ENCODE assay signal across 8 mouse cellular contexts in the genomic region with DNA sequence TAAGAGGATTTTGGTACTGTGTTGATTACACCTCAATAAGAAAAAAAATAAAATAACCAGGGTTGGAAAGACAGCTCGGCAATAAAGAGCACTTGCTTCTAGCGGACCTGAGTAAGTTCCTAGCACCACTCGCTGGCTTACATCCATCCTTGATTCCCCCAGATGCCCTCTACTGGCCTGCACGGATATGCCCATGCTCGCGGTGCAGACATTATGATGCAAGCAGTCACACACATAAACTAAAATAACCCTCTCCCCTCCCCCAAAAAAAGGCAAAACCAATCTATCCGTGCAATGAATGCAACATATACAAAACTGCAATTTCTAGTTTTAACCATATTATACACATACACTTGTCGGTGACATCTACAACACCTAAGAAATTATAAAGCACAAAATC. TPM values are rescaled to one million over a fixed set of nuclear protein-coding genes. Genes with fewer than 3 reads are reported as not detected.
DNase-seq lines count a peak whose midpoint lies in the region; ATAC-seq lines count a peak whose summit lies in the region.

No protein-coding gene starts in this region.

- peak; percentile 37 for DNase-seq in embryo, embryonic 10.5 days (ENCODE audit: low spot score)
- DNase-seq in embryo, embryonic 10 days (ENCODE audit: low spot score) = no peak
- peak; percentile 59 for DNase-seq in 416B (ENCODE audit: low read depth)
- peak; percentile 11 for DNase-seq in embryo, embryonic 11 days
- no peak for DNase-seq in spleen, postnatal 4 days (ENCODE audit: low spot score in 2 of 2)
- no peak for DNase-seq in urinary bladder, adult 2 months (ENCODE audit: low spot score)

- peak overlapping the region; percentile 89; the same call in 1 of the 2 replicates for H3K9ac ChIP-seq in intestine, embryonic 16.5 days (ENCODE audit: low read depth, low read length)
- H3K9ac ChIP-seq in neural tube, embryonic 14.5 days (replicated peaks; ENCODE audit: low read depth, low read length) = peak overlapping the region; percentile 78

- H3K9me3 ChIP-seq in intestine, embryonic 16.5 days (ENCODE audit: control insufficient read depth, low read length) = 0 out of 2 replicates have a peak, but pooled peaks cover 3% of the 10 kb centered on the region
- no peaks in the 10 kb centered on the region for H3K9me3 ChIP-seq in neural tube, embryonic 14.5 days (ENCODE audit: control insufficient read depth, low read length)

- no peaks in the 10 kb centered on the region for H3K4me1 ChIP-seq in intestine, embryonic 16.5 days (ENCODE audit: control insufficient read depth, insufficient read depth, low read length)
- H3K4me1 ChIP-seq in neural tube, embryonic 14.5 days (ENCODE audit: control insufficient read depth, insufficient read depth, low read length) = no peaks in the 10 kb centered on the region; the same call in 1 of the 2 replicates

- H3K36me3 ChIP-seq in intestine, embryonic 16.5 days (ENCODE audit: control insufficient read depth, insufficient read depth, low read length) = no peaks in the 10 kb centered on the region
- H3K36me3 ChIP-seq in neural tube, embryonic 14.5 days (ENCODE audit: control insufficient read depth, insufficient read depth, low read length) = no peaks in the 10 kb centered on the region

- H3K27ac ChIP-seq in intestine, embryonic 16.5 days (ENCODE audit: low read length) = no peak overlapping the region
- H3K27ac ChIP-seq in neural tube, embryonic 14.5 days (ENCODE audit: low read depth, low read length) = peak overlapping the region; percentile 92; the same call in 1 of the 2 replicates

- 81% methylated on average over 8 of the region's 8 CpGs for WGBS in intestine, embryonic 16.5 days
- 84% methylated on average over 8 of the region's 8 CpGs for WGBS in neural tube, embryonic 14.5 days

- no peaks in the 10 kb centered on the region for H3K27me3 ChIP-seq in intestine, embryonic 16.5 days (replicated peaks; ENCODE audit: control insufficient read depth, insufficient read depth, low read length)
- H3K27me3 ChIP-seq in neural tube, embryonic 14.5 days (ENCODE audit: control insufficient read depth, insufficient read depth, low read length) = no peaks in the 10 kb centered on the region

- no peak for ATAC-seq in intestine, embryonic 16.5 days
- no peak for ATAC-seq in neural tube, embryonic 14.5 days (ENCODE audit: low read depth)

- peak overlapping the region; percentile 94 for H3K4me3 ChIP-seq in intestine, embryonic 16.5 days (ENCODE audit: low read length)
- peak overlapping the region; percentile 87 for H3K4me3 ChIP-seq in neural tube, embryonic 14.5 days (ENCODE audit: low read depth, low read length)

- peak overlapping the region; percentile 68 for H3K4me2 ChIP-seq in intestine, embryonic 16.5 days (ENCODE audit: low read depth, low read length)
- H3K4me2 ChIP-seq in neural tube, embryonic 14.5 days (ENCODE audit: low read depth, low read length) = peak overlapping the region; percentile 77

RNA-seq across cellular contexts. Expression of gene Tasp1, which starts 0.9 kb away (rescaled TPM):
- polyA plus RNA-seq in intestine, embryonic 16.5 days (2015; fragmentation: Nextera tagmentation; extraction: Ambion mirVana) = 17.4 and 17.9 TPM in 2 replicates
- polyA plus RNA-seq in neural tube, embryonic 14.5 days (2014; fragmentation: Nextera tagmentation; extraction: Ambion mirVana) = 19.0 and 21.9 TPM in 2 replicates
- polyA plus RNA-seq in urinary bladder, adult 2 months (2012; rRNA removed) = 9.6 and 9.7 TPM in 2 replicates

Comparison
In these comparisons a context has a peak if more than half of its experiments do, and no peak if none do; other contexts are left out.
1. DNase-seq: peak in embryo, embryonic 10.5 days (single experiment), 416B (single experiment) and embryo, embryonic 11 days (single experiment); none in embryo, embryonic 10 days (single experiment), spleen, postnatal 4 days (0 of 2) and urinary bladder, adult 2 months (single experiment).